Mouse (Mus musculus) lung, adult 2 months (tissue): ENCODE measurements around the gene Nab1.

ENCODE experiments used
- CTCF ChIP-seq: fragments of 200-500 bp; IDR thresholded peaks from 2 replicates; pipeline ENCODE4 v1.5.1; 2011; ENCODE audit warnings: mild to moderate bottlenecking, low read length, control low read depth; ENCODE audit not compliant: insufficient read depth
- POLR2A ChIP-seq: fragments of 200-500 bp; IDR thresholded peaks from 2 replicates; pipeline ENCODE4 v1.6.1; 2011; ENCODE audit warnings: low read depth, mild to moderate bottlenecking, control low read depth, low read length, borderline replicate concordance; ENCODE audit errors: extremely low read depth

DNA sequence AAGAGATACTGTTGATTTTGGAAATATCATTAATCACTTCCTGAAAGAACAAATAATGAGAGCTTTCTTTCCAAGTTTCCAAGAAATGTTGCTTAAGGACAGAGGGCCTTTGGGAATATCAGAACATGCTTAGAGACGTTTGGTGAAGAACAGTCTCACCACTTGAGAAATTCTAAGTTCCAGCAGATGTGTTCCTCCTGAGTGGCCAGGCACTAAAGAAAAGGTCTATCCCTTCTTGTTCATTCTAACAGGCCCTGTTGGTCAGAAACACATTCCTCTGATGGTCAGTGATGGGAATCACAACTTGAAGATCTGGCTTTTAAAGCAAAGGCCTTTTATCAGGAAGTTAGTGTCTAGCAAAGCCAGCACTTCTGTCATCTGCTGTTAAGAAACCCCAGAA, 76.6 kb downstream of the Nab1 start:
- no peak for TF ChIP-seq CTCF
- TF ChIP-seq POLR2A: no peak
